Mouse (Mus musculus) embryonic fibroblast, embryonic 13.5 days (primary cell): Measurements from ENCODE around the gene Zfp777.

Source experiments
- CTCF ChIP-seq: IDR thresholded peaks from 2 replicates; pipeline ENCODE4 v1.5.1; 2011; ENCODE audit warnings: mild to moderate bottlenecking, control low read depth, low read length, moderate library complexity, borderline replicate concordance; ENCODE audit not compliant: insufficient read depth
- POLR2A ChIP-seq: IDR thresholded peaks from 2 replicates; pipeline ENCODE4 v1.6.1; 2011; ENCODE audit warnings: low read depth, mild to moderate bottlenecking, control low read depth, low read length, moderate library complexity

DNA sequence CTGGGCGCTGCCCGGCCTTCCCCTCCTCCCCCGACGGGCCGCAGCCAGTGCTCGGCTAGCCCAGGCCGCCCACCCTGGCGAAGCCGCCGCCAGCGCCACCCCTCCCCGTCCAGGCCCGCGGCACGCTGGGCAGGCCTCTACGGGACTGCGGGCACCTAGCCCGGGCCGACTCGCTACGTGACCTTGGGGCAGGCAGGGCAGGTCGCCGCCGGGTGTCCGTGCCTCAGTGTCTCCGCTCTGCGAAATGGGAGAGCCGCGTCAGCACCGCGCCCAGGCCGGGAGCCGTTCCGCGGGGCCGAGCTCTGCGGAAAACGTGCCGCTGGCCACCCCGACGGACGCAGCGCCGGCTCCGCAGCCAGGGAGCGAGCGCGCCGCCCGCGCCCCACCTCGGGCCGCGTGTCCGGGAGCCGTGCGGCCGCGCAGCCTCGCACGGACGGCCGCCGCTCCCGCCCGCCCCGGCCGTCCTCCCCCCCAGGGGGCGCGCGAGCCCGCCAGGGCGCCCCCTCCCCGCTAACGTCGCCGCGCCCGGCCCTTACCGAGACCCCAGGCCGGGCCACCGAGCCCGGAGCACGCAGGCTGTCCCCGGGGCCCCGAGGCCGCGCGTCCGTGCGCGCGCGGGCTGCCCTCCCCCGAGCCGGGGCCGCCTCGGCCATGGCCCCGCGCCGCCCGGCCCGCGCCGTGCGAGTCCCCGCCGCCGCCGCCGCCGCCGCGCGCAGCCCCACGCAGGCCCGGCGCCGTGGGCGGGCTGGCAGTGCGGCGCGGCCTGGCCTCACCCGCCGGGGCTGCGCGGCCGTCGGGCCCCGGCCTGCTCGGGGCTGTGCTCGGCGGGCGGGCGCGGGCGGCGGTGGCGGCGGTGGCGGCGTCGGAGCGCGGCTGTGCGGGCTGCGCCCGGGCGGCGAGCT, 1.0 kb downstream of the Zfp777 start:
- TF ChIP-seq CTCF (no peak), POLR2A (no peak)
